Mouse (Mus musculus): ENCODE measurements around the gene Rplp1.

The Rplp1 gene

DNA sequence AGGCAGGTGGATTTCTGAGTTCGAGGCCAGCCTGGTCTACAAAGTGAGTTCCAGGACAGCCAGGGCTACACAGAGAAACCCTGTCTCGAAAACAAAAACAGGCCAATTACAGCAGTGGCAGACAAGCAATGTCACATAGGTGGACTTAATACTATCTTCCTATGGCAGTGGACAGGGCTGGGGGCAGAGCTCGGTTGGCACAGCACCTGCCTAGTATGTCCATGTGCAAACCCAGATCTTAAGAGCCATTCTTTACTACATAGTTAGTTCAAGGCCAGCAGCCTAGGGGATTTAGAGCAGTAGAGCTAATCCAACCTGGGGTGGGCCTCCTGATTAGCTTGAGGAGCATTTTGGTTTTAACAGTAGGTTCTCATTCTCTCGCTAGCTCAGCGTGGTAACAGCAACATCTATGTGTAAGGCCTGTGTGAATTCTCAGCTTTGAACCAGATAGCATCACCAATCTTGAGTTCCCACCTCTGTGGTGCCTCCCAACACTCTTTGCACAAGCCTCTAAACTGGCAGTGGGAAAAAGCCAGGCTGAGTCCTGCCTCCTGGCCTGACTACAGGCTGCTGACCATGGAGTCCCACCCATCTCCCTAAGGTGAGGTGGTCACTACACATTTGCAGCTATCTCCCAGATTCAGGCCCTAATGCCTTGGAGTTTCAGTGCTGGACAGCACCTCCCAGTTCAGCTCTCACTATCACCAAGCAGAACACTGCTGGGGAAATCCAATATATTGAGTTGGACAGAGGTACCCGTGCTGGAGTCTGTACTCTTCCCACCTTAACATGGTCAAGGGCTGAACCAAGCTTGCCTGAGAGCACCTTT lies 2.8 kb downstream of the Rplp1 start:
- DNase-seq = no peak

DNA sequence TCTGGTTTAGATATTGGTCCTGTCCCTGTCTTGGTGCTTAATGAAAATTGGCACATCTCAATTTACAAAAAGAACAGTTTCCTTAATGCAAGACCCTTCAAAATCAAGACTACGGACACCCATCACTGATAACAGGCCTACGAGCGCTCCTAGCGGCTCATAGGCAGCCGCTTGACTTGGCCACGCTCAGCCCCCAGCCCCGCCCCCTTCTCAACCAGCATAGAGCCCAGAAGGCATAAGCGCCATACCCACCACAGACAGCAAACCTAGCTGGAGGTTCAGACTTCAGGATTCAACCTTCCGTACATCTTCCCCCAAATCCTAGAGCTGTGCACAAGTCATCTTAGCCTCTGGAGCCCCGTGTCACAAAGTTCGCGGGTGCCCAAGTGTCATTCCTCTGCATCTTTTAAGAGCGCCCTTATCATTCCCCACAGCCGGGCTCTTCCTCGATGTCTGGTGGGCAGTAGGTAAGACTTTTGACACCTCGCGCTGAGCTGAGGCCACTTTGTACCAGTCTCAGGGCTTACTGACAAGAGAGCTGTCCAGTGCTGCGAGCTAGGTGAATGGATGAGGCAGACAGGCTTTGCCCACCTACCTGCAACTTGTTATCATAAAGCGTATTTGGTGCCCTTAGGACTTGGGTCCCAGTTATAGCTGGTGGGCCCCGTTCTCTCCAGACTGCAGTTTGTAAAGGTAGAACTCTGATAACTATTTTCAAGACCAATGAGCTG lies 3.7 kb downstream of the Rplp1 start:
- DNase-seq = no peak

DNA sequence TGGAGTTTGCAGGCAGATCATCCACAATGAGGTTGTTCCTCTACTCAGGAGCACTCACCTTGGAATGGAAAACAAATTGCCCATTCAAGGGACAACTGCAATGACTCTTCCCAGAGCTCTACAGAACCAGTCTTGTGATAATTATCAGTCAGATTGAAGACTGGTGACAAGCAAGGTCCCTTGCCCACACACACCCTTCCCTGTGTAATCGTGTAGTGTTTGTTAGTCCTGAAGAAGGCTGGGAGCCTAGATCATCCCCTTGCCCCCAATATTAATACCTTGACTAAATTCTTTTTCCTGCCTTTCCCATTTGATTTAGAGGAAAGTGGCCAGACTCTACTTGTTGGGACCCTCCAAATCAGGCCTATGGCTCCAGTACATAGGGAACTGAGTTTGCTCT lies 4.7 kb downstream of the Rplp1 start:
- no peak for DNase-seq

DNA sequence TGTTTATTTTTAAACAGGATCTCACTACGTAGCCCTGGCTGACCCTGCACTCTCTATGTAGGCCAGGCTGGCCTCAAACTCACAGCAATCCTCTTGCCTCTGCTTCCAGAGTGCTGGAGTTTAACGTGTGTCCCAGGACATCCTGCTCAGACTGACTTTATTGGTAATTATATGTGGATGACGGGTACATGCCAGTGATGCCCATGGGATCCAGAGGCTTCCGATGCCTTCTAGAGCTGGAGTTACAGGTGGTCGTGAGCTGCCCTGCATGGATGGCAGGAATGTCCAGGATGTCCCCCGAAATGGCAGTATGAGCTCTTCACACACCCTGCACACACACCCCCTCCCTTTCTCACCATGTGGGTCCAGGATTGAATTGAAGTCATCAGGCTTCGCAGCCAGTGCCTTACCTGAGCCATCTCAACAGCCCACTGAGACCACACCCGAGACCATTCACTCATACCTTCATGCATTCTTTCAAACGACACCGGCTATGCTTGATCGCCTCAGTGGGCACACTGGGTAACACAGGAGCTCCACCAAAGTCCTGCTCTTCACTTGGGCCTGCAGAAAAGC lies 5.4 kb downstream of the Rplp1 start:
- no peak for DNase-seq

DNA sequence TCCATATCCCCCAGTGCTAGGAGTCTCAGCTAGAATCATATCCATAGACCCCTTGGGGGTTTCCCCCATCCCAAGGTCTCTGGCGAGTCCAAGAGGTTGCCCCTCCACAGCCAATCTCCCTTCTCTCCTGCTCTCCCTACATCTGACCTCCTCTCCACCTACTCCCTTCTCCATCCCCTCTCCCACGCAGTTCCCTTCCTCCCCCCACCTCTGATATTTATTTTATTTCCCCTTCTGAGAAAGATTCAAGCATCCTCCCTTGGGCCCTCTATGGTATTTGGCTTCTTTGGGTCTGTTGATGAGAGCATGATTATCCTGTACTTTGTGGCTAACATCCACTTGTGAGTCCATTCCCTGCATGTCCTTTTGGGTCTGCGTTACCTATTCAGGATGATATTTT lies 6.0 kb downstream of the Rplp1 start:
- DNase-seq = no peak

DNA sequence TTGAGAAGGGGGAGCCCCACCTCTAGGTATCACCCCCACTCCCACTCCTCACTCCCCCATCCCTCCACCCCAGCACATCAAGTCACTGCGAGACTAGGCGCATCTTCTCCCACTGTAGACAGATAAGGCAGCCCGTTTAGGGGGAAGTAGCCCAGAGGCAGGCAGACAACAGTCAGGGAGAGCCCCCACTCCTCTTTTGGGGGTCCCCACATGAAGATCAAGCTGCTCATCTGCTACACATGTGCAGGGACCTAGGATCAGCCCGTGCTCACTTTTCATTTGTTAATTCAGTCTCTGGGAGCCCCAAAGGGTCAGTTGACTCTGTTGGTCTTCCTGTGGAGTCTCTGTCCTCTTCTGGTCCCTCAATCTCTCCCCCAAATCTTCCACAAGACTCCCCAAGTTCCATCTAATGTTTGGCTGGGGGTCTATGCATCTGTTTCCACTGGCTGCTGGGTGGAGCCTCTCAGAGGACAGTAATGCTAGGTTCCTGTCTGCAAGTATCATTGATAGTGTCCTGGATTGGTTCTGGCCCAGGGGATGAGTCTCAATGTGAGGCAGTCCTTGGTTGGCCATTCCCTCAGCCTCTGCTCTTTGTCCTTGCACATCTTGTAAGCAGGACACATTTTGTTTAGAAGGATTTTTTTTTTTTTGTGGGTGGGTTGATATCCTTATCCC lies 6.6 kb downstream of the Rplp1 start:
- no peak for DNase-seq

DNA sequence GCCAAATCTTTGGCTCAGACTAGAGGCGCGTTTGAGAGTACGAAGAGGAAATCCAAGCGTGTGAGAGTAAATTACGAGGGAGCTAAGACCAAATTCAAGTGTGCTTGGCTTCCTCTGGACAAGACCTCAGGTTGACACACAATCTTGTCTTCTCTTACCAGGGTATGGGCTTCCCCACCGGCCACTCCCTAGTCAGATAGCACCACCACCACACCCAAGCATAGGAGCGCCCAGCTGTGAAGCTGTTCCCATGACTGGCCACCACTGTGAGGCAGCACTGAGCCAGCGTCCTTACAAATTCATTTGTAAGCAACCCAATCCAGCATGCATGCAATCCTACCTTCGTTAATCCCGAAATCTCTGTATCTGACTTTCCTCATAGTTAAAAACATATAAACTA lies 7.4 kb downstream of the Rplp1 start:
- DNase-seq = no peak

DNA sequence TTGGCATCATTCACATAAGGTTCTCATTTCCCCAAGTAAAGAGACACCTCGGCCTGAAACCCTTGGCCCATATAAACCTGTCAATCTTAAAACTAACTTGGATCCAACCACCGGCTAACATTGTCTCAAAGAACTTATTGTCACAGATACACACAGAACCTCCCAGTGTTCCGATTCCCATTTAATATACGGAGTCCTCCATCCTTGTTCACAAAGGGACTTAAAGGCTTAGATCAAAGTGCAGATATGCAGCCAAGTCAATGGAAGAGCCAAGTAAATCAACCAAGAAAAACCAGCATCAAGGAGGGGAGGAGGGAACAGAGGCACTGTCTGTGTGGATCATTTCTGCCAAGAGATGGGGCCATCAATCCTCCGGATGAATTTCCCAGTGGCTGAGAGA lies 8.8 kb downstream of the Rplp1 start:
- DNase-seq = no peak

DNA sequence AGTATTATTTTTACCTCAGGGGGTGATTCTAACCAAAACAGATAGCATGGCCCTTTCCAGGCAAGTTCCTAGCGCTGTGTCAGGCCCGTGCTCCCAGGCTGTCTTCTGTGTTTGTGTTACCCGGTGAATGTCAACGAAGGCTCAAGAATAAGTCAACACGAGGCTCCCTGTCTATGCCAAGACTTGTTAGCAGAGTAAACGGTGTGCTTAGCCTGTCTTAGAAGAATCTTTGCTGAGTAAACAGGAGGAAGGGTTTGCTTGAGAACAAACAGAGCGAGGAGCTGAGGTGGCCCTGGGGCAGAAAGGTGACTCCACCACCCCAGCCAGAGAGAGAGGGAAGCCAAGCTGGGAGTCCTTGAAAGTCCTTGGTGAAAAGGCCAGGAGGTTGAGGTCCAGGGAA lies 10.1 kb downstream of the Rplp1 start:
- DNase-seq = no peak

DNA sequence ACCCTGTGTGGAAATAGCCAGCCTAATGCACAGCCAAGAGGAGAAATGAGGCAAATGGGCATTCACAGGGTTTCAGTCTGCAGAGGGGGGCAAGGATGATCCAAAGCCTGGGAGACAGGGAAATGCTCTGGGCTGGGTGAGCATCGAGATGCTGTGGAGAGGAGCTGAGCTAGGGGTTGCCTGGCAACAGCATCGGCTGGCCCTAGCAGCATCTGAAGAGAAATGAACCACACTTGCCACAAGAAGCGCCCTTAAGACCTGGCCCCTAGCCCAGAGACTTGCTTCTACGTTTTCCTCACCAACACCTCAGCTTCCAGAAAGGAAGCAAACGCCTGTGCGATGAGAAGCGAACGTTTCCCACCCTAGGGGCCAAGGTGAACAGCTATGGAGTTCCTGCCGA lies 11.9 kb downstream of the Rplp1 start:
- no peak for DNase-seq

DNA sequence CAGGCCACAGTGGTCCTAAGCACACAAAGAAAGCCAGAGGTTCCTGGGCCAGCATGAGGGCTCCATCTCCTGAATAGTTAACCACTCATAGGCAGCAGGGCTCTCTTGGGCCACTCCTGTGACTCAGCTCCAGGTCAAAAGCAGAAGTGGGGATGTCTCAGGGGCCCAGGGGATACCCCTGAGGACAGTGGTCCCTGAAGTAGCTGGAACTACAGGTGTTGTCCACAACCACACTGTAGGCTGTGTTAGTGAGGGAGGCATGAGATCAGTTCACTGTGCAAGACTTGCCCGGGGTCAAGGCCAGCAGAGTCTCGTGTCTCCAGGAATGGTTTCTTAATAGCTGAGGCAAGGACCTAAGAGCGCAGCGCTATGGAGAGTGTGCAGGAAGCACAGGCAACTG lies 12.8 kb downstream of the Rplp1 start:
- DNase-seq = no peak

DNA sequence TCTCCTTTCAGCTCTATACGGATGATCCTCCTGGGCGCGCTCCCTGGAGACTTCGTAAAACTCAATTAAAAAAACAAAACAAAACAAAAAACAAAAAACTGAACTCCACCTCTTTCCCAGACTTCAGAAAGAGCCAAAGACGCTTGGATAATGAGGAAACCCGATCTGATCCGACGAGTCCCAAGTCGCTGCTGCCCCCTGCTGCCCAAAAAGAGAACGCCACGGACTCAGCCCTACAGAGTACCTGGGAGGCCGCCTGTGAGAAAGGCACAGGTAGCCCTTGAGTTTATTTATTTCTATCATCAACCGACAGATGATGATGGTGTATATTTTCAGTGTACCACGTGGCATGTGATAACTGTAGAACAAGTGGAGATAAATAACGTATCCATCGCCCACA lies 14.5 kb downstream of the Rplp1 start:
- peak; percentile 85 for DNase-seq

DNA sequence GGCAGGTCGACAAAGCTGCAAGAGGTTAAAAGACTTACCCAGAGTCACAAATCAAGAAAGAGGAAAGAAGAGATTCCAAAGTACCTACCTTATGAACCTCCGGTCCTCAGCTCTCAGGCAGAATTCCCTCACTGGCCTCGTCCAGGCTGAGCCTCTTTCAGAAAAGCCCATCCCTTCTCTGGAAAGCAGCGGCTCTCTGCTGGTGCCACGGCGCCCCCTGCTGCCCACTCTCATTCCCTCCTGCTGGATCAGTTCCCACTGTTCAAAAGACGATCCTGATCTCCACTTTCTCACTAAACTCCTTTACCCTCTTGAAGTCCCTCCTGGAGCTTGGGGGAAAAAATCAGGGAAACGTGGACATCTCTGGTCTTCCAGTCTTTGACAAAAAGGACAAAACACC lies 15.9 kb downstream of the Rplp1 start:
- DNase-seq = peak; percentile 73

DNA sequence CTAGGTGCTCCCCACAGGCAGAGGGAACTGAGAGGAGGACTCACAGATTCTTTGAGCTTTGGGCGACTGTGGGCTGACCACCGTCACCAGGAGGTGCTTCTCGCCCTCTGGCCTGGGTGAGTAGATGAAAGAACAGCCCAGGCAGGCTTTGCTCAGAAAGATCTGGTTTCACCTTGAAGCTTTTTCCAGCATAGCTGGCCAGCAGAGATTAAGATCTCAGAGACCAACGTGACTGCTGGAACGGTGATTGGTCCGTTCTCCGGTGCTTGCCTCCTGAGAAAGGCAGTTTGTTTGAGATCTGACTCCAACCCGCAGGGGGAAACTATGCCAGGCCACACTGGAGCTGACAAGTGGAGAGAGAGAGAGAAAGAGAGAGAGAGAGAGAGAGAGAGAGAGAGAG lies 19.3 kb downstream of the Rplp1 start:
- DNase-seq = no peak

DNA sequence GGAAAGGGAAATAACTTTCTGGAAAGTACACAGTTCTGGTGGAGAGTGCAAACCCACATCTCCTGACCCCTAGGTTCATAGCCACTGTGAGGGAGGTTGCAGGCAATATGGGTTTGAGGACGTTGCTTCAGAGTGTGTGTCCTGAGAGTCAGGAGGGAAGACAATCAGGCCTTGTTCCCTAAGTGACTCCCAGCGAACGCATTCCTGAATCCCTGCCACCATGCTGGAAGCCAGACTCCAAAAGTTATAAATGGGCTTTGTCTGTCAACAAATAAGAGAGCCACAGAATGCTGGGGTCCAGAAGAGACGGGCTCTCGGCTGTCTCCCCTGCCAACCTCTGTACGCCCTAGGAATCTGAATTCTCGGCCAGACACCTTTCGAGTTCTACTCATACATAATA lies 24.5 kb downstream of the Rplp1 start:
- no peak for DNase-seq

DNA sequence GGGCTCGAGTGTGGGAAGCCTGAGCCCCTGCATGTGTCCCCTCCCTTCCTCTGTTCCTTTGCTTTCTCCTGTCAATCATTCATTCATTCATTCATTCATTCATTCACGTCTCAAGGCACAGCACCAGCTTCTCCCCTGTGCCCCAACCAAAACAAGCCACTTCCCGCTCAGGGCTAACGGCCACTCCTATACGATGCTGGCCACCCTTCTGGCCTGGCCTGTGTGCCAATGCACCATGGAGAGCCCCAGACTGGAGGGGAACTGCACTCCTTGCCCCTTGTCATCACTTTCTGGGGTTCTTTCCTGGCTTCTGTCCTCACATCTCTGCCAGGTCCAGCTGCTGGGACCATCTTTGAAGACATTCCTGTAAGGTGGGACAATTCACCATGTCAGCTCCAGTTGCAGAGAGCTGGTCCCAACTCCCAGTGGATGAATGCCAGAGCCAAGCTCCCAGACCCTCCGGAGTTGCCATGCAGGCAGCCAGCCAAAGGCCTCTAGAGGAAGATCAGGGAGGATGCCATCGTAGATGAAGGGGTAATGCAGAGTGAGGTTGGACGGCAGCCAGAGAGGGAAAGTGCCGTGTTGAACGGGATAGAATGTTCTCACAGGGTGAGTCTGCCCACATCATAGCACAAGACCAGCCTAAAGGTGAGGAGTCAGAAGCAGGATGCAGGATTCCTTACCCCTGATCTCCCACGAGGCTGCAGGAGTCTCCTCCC lies 26.5 kb downstream of the Rplp1 start:
- DNase-seq = no peak

DNA sequence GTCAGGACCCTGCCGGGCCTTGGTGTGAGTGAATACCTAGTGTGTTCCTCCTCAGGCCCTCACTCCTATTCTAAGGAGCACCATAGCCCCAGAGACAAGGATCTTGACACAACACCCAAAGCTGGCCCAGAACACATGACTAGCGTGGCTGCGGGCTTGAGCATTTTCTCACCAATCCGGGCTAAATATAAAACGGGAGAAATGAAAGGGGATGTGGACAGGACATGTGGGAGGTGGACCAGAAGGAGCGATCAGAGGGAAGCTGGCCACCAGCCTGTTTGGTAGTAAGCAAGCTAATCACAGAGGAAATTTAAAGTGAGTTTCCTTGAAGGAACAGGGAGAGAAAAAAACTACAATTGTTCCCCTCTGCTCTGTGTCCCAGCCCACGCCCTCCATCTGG lies 28.4 kb downstream of the Rplp1 start:
- DNase-seq = no peak

DNA sequence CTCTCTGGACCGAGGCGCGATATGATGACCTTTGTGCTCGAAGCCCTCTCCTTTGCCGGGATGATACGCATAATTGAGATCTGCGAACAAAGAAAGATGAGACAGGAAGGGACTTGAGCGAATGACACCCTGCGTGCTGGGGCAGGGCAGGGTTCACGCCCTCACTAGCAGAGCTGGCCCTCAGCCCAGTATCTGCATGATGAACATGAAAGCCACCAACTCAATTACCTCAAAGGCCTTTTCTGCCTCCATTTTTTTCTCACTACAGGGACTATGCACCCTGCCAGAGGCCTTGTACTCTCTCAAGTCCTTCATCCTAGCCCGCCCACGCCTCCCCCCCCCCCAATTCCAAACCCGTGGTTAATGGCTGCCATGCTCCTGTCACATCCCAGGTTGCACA lies 29.4 kb downstream of the Rplp1 start:
- DNase-seq = no peak

DNA sequence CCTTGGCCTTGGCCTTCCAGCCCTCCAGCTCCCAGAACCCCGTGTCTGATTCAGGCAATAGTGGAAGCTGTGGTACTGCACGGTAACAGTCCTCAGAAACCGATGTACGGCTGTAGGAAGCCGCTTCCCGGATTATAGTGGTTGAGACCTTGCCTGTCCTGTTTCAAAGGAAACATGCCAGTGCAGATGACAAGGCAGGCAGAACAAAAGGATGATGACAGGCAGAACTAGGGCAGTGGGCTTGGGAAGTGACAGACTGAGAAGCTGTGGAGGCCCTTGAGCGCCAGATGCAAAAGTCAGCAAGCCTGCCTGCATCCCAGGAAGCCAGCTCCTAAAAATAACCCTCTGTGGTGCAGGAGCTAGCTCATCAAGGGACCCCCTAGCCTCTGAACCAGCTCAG lies 30.0 kb downstream of the Rplp1 start:
- DNase-seq = no peak

DNA sequence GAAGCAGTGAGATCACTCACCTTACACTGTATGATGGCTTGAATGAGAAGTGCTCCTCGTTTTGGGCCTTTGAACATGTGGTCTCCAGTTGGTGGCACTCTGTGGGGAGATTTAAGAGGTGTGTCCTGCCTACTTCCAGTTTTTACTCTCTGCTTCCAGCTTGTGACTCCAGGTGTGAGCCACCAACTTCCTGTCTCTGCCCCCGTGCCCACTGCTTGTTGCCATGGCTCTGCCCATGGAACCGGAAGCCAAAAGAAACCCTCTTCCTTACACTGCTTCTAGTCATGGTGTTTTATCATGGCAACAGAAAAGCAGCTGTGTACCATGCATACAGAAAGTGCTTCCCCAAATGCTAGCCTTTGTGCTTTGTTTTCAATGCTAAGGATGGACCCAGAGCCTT lies 32.2 kb downstream of the Rplp1 start:
- no peak for DNase-seq

DNA sequence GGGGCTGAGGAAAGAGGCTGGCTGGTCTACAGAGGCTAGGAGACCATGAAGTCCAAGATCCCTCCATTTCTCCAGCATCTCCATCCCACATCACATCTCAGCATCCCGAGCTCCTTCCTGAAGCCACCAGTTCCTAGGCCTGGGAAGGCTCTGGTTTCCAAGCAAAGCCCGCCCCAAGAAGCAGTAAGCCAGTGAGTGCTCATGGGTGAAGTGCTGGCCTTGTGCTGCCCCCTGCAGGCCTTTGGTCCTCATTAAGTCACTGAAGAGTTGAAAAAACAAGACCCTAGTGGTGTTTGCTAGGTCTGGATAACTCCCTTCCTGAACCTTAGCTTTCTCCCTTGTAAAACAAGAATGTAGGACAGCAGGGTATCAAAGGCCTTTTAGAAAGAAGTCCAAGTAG lies 35.5 kb downstream of the Rplp1 start:
- DNase-seq = peak; percentile 55

DNA sequence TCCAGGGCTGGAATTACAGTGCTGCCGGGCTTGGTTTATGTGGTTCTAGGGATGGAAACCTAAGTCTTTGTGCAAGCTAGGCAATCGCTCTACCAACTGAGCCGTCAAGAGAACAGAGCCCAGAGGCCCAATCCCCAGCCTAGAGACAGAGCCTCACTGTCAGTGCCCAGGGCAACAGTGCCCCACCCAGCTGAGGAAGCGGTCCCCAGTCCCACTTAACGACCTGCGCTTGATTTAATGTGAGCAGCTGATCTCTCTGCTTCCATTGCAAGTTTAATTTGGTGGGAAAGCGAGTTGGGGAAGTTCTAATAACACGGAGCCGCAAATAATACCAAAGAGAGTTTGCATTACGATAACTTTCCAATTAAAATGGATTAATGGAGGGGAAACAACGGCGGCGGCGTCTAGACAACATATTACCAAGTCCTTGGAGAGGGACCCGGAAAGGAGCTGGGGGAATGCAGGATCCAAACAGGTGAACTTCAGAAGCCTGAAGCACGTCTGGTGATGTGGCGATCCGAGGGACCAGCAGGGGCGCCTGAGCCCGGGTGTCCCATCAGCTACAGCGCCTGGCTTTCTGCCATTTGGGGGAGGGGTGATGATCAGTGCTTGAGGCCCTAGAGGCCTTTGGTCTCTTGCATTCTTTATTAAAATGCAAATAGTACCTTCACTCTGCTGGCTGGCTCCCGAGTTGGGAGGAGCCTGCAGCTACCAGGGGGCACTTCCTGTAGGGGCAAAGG lies 36.8 kb downstream of the Rplp1 start:
- DNase-seq = no peak

All from cerebellum, adult 9-10 months (tissue).